Mouse (Mus musculus): ENCODE results near the gene Ube2q2.

DNA sequence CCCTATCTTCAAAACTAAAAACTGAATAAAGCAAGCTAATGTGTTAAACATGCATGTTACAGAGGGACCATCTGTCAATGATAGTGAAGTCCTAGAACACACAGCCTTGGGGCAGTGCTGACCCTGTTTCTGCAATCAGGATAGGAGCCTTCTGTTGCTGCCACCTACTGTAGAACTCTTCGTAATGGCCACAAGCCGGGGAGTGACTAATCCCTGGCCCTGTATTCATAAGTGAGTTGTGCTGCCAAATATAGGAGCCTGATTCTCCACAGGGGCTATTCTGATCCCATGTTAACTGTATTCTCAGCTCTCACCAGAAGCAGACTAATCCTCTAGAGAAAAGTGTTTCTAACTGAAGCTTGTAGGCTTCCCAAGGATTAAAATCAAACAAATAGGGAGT, 50.7 kb downstream of the Ube2q2 start:
- TF ChIP-seq POLR2A (IDR thresholded peaks at IDR 0.05; ENCODE audit: borderline replicate concordance, low read depth, low read length) (no peak), CTCF (IDR thresholded peaks at IDR 0.05; ENCODE audit: low read depth, low read length) (no peak)
